Mouse (Mus musculus) embryonic facial prominence, embryonic 13.5 days (tissue): ENCODE results near the gene Ubtf. TPM values are rescaled to one million over a fixed set of nuclear protein-coding genes. Genes with fewer than 3 reads are reported as not detected.
A peak's percentile ranks its signal among the peaks of the same experiment; 100 is the strongest.
"Not testable (repeated sequence)": the region's sequence is repeated elsewhere in the genome, so short reads cannot be mapped to it uniquely, and the experiment has no call there.

Source experiments
- ATAC-seq: fragments of 200-750 bp; cut with Nextera tagmentation; 2 replicates; pipeline ENCODE4 v1.8.0; 2017; ENCODE audit warnings: low read depth; ENCODE audit not compliant: insufficient number of reproducible peaks, insufficient read depth, low FRiP score, low TSS enrichment
- H3K27ac ChIP-seq: fragments of 300-500 bp; sonication (generic); 2 replicates; pipeline ENCODE4 v1.5.1; 2015; ENCODE audit warnings: moderate library complexity, mild to moderate bottlenecking, inconsistent platforms
- H3K27me3 ChIP-seq: fragments of 300-500 bp; sonication (generic); 2 replicates; pipeline ENCODE4 v1.6.1; 2015; ENCODE audit warnings: mild to moderate bottlenecking, inconsistent platforms
- H3K36me3 ChIP-seq: fragments of 300-500 bp; sonication (generic); 2 replicates; pipeline ENCODE4 v1.6.1; 2015; ENCODE audit warnings: mild to moderate bottlenecking, inconsistent platforms
- H3K4me1 ChIP-seq: fragments of 300-500 bp; sonication (generic); 2 replicates; pipeline ENCODE4 v1.6.1; 2015; ENCODE audit warnings: inconsistent platforms
- H3K4me2 ChIP-seq: fragments of 300-500 bp; sonication (generic); 2 replicates; pipeline ENCODE4 v1.6.1; 2015; ENCODE audit warnings: moderate library complexity, mild to moderate bottlenecking, inconsistent platforms
- H3K4me3 ChIP-seq: fragments of 300-500 bp; sonication (generic); 2 replicates; pipeline ENCODE4 v1.5.1; 2015; ENCODE audit warnings: mild to moderate bottlenecking, inconsistent platforms
- H3K9ac ChIP-seq: fragments of 300-500 bp; sonication (generic); 2 replicates; pipeline ENCODE4 v1.6.1; 2015; ENCODE audit warnings: mild to moderate bottlenecking, inconsistent platforms
- H3K9me3 ChIP-seq: fragments of 300-500 bp; sonication (generic); 2 replicates; pipeline ENCODE4 v1.6.1; 2016; ENCODE audit warnings: inconsistent platforms
- WGBS: fragments of 180-500 bp; shearing (Covaris S2); methylation state at CpG from one replicate; pipeline ENCODE4 v1.1.7; 2015; ENCODE audit warnings: mixed read lengths; 5-methylcytosine and 5-hydroxymethylcytosine counted together
- polyA plus RNA-seq: library from polyadenylated mRNA; unstranded; fragments of >200 nt; fragmentation: Nextera tagmentation; extraction: Ambion mirVana; gene quantifications from 2 replicates; pipeline ENCODE4 v1.2.1, GENCODE M21; 2015

Ubtf gene
- 88.5 and 93.6 TPM in 2 replicates for polyA plus RNA-seq

- H3K9ac ChIP-seq: peak within 1 kb of the TSS; percentile 100
- no peak for ATAC-seq
- peak within 1 kb of the TSS; percentile 89 for H3K4me2 ChIP-seq
- peak within 1 kb of the TSS; percentile 98 for H3K4me3 ChIP-seq
- no peaks in the 10 kb centered on the region for H3K9me3 ChIP-seq
- peaks cover 14% of the 10 kb centered on the region for H3K36me3 ChIP-seq
- peak within 1 kb of the TSS; percentile 99 for H3K27ac ChIP-seq
- under 1% methylated on average over 25 of the region's 25 CpGs for WGBS
- H3K27me3 ChIP-seq: no peaks in the 10 kb centered on the region
- peaks cover 24% of the 10 kb centered on the region for H3K4me1 ChIP-seq
Measured at GRCm38 (mm10) chr11:102319410-102319792, at the start of gene Ubtf. Gene Ubtf (minus strand): TSS chr11:102319742.

- H3K4me2 ChIP-seq: no peak overlapping the region
- no peaks in the 10 kb centered on the region for H3K36me3 ChIP-seq
- H3K27me3 ChIP-seq: peaks cover 21% of the 10 kb centered on the region; the same call in 1 of the 2 replicates
- no peak for ATAC-seq
- H3K4me3 ChIP-seq: no peak overlapping the region
- no peak overlapping the region for H3K27ac ChIP-seq
- H3K4me1 ChIP-seq: 0 out of 2 replicates have a peak, but pooled peaks cover 3% of the 10 kb centered on the region
- no peaks in the 10 kb centered on the region for H3K9me3 ChIP-seq
- 67% methylated on average over 4 of the region's 4 CpGs for WGBS
- no peak overlapping the region for H3K9ac ChIP-seq
Measured at GRCm38 (mm10) chr11:102369263-102369662, 49.7 kb upstream of the Ubtf start.

- no peak for ATAC-seq
- H3K27me3 ChIP-seq: peaks cover 12% of the 10 kb centered on the region; the same call in 1 of the 2 replicates
- 0 out of 2 replicates have a peak, but pooled peaks cover 3% of the 10 kb centered on the region for H3K4me1 ChIP-seq
- H3K9ac ChIP-seq: no peak overlapping the region
- 80% methylated on average over 5 of the region's 5 CpGs for WGBS
- H3K27ac ChIP-seq: no peak overlapping the region
- no peaks in the 10 kb centered on the region for H3K36me3 ChIP-seq
- H3K4me2 ChIP-seq: no peak overlapping the region
- no peak overlapping the region for H3K4me3 ChIP-seq
- H3K9me3 ChIP-seq: no peaks in the 10 kb centered on the region
Measured at GRCm38 (mm10) chr11:102368347-102368746, 48.8 kb upstream of the Ubtf start.

DNA sequence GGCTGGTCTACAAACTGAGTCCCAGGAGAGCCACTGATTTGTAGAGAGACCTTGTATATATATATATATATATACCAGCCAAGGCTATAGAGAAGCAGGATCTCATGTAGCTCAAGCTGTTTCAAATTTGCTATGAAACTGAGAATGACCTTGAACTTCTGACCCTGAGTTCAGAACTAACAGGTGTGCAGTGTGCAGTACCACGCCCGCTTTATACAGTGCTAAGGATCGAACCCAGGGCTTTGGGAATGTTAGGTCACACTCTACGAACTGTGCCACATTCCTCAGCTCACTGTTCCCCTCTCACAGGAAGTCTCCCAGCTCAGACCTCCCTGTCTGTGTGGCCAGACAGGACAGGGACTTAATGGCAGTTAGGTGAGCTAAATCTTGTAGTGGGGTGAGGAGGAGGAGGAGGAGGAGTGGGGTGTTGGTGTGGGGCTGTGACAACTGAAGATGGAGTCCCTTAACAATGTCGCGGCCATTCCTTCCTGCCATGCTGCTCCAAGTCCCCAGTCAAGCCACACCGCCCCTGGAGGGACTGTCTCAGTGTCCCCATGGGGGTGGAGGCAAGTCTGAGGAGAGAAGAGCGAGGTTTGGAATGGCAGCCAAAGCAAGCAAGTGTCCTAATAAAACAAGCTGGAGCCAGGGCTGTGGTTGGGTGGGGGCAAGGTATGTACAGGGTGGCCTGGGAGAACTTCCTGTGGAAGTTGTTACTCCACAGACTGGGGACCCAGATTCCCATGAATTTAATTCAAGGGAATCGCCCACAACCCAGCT is 48.1 kb upstream of the Ubtf start:
- WGBS: 70% methylated on average over 9 of the region's 9 CpGs
- 0 out of 2 replicates have a peak, but pooled peaks cover 3% of the 10 kb centered on the region for H3K4me1 ChIP-seq
- no peak overlapping the region for H3K9ac ChIP-seq
- no peak overlapping the region for H3K27ac ChIP-seq
- no peaks in the 10 kb centered on the region for H3K36me3 ChIP-seq
- H3K9me3 ChIP-seq: no peaks in the 10 kb centered on the region
- peaks cover 7% of the 10 kb centered on the region; the same call in 1 of the 2 replicates for H3K27me3 ChIP-seq
- no peak for ATAC-seq
- H3K4me3 ChIP-seq: no peak overlapping the region
- no peak overlapping the region for H3K4me2 ChIP-seq

- H3K4me3 ChIP-seq, ATAC-seq, H3K4me1 ChIP-seq, H3K9ac ChIP-seq, H3K27ac ChIP-seq, H3K4me2 ChIP-seq, H3K36me3 ChIP-seq, H3K9me3 ChIP-seq, H3K27me3 ChIP-seq: not testable (repeated sequence)
- WGBS: 69% methylated on average over 8 of the region's 8 CpGs
Measured at GRCm38 (mm10) chr11:102366103-102366502, 46.6 kb upstream of the Ubtf start, which contains the start of gene Slc4a1. Gene Slc4a1 (minus strand): TSS chr11:102366203.

GRCm38 (mm10) chr11:102365699-102366098 is 46.2 kb upstream of the Ubtf start:
- no peak for ATAC-seq
- H3K9me3 ChIP-seq: no peaks in the 10 kb centered on the region
- WGBS: 12% methylated on average over 4 of the region's 4 CpGs

DNA sequence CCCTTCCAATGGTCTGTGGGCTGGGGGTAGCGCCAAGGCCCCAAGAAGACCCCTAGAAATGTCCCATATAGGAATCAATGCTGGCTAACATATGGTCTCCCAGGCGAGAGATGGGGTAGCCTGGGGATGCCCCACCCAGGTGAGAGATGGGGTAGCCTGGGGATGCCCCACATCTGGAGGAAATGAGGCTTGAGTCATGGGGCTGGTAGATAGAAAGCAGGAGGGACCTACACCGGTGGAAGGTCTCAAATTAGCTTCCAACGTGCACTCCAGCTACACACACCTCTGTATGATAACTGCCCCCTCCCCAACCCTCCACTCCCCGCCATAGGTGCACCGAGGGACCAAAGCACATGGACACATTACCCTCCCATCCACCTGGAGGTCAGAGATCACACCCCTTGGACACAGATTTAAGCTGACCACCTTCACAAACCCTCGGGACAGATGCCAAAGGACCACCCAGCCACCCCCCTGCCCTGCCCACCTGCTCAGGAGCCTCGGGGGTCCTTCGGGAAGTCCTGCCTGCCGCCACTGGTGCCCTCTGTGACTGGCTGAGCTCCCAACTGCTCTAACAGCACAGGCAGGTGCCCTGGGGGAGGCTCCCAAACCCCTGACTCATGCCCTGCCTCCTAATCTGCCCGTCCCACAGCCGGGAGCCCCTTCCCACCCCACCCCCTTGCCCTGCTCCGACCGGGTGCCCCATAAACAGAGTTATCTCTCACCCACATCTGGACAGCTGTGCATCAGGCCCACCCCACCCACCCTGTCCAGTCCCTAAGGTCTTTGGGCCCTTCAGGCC is 45.2 kb upstream of the Ubtf start:
- 64% methylated on average over 14 of the region's 14 CpGs for WGBS
- H3K9ac ChIP-seq: no peak overlapping the region
- peak; percentile 18; the same call in 1 of the 2 replicates for ATAC-seq

More at GRCm38 (mm10) chr11:102365699-102366098, 46.2 kb upstream of the Ubtf start:
- Histone ChIP-seq H3K27ac (no peak overlapping the region), H3K4me1 (0 out of 2 replicates have a peak, but pooled peaks cover 3% of the 10 kb centered on the region), H3K9ac (no peak overlapping the region), H3K4me3 (no peak overlapping the region), H3K36me3 (no peaks in the 10 kb centered on the region), H3K27me3 (no peaks in the 10 kb centered on the region), H3K4me2 (no peak overlapping the region)

GRCm38 (mm10) chr11:102363623-102364022 is 44.1 kb upstream of the Ubtf start:
- no peak overlapping the region for H3K4me3 ChIP-seq
- H3K4me1 ChIP-seq: 0 out of 2 replicates have a peak, but pooled peaks cover 3% of the 10 kb centered on the region
- no peak overlapping the region for H3K9ac ChIP-seq
- no peak overlapping the region for H3K27ac ChIP-seq
- ATAC-seq: no peak
- H3K4me2 ChIP-seq: no peak overlapping the region
- no peaks in the 10 kb centered on the region for H3K9me3 ChIP-seq
- H3K36me3 ChIP-seq: no peaks in the 10 kb centered on the region
- no peaks in the 10 kb centered on the region for H3K27me3 ChIP-seq
- WGBS: 50% methylated on average over 2 of the region's 2 CpGs

More for the DNA sequence above, 45.2 kb upstream of the Ubtf start:
- Histone ChIP-seq H3K27ac (no peak overlapping the region), H3K9me3 (no peaks in the 10 kb centered on the region), H3K27me3 (no peaks in the 10 kb centered on the region), H3K4me2 (no peak overlapping the region), H3K4me3 (no peak overlapping the region), H3K36me3 (no peaks in the 10 kb centered on the region), H3K4me1 (0 out of 2 replicates have a peak, but pooled peaks cover 3% of the 10 kb centered on the region)

- no peaks in the 10 kb centered on the region for H3K9me3 ChIP-seq
- ATAC-seq: no peak
- no peak overlapping the region for H3K4me3 ChIP-seq
- no peaks in the 10 kb centered on the region for H3K36me3 ChIP-seq
- peaks cover 3% of the 10 kb centered on the region for H3K27me3 ChIP-seq
- no peak overlapping the region for H3K9ac ChIP-seq
- 0 out of 2 replicates have a peak, but pooled peaks cover 3% of the 10 kb centered on the region for H3K4me1 ChIP-seq
- H3K27ac ChIP-seq: no peak overlapping the region; the same call in 1 of the 2 replicates
- no peak overlapping the region for H3K4me2 ChIP-seq
- WGBS: 82% methylated on average over 8 of the region's 8 CpGs
Measured at GRCm38 (mm10) chr11:102361776-102362495, 42.4 kb upstream of the Ubtf start.

DNA sequence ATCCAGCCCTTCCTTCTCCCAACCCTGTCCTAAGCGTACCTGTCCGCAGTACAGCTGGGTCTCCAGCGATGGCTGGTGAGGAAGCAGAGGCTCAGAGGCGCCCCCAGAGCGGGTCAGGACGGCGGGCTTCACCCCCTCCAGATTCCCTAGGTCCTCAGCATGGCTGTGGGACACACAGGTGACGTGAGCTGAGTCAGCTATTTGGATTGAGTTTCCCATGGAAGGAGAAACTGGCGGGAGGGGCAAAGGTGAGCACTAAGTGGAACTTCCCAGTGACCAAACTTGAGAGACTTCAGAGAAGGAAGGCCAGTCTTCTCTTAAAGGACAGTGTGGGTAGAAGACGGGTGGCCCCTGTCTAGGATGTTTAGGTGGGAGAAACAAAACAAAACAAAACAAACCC is 38.8 kb upstream of the Ubtf start:
- no peaks in the 10 kb centered on the region for H3K4me1 ChIP-seq
- ATAC-seq: no peak
- 0 out of 2 replicates have a peak overlapping the region, but pooled peaks have one; percentile 7 for H3K4me2 ChIP-seq
- WGBS: 65% methylated on average over 10 of the region's 10 CpGs
- no peaks in the 10 kb centered on the region for H3K9me3 ChIP-seq
- no peak overlapping the region for H3K4me3 ChIP-seq
- no peak overlapping the region for H3K9ac ChIP-seq
- no peaks in the 10 kb centered on the region for H3K36me3 ChIP-seq
- H3K27me3 ChIP-seq: peaks cover 7% of the 10 kb centered on the region
- H3K27ac ChIP-seq: no peak overlapping the region
